Mouse (Mus musculus) kidney, postnatal 4 days (tissue): ENCODE measurements at regions not wholly inside any gene's neighbourhood (a gene's known extent, or its start where the extent isn't known, plus 50 kb on each side); places are given as distances from the start of the nearest gene placed in this dataset.

Experiments used
- DNase-seq, 2 experiments: peaks; one replicate each; pipeline ENCODE4 v3.0.0; 2021; ENCODE audit warnings: mixed read lengths in 2 of 2

DNA sequence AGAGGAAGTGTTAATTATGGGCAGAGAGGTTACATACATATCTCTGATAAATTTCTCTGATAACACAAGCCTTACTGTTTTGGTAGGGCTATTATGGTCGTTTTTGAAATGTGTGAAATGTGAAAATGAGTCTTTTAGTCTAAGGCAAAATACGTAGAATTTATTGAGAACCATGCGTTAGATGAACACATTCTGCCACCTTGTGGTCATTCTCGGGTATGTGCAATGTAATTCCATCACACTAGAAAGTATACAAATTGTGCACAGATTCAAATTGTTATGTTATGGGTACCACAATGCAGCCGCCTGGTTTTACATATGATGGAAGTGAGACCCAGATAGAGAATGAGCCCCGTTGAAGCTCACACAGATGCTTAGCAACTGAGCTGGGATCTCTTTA lies 138.7 kb downstream of the Cdr1 start:
- DNase-seq: peak; percentile 3 to 5

DNA sequence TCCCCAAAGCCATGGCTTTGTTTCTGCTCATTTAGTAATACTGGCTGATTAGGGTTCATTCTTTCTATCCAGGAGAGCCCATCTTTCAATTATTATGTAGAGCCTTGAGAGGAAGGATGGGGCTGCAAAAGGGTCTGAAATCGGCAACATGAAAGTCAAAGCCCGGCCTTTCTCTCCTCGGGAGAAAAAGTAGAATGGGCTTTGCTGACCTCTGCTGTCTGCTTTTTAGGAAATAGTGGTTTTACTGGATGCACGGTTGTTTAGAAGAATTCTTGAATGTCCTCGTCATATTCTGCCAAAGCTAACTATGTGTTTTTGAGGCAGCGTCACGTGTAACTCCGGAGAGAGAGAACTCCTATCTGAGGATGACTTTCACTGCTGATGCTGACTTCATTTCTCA lies 142.2 kb downstream of the Cdr1 start:
- no peak for DNase-seq
